Mouse (Mus musculus): ENCODE results near the gene Eme2. TPM values are rescaled to one million over a fixed set of nuclear protein-coding genes. Genes with fewer than 3 reads are reported as not detected.

Gene Eme2
- total RNA-seq, 2 experiments from 2014 or later, result 7.1 to 12.4 TPM

DNA sequence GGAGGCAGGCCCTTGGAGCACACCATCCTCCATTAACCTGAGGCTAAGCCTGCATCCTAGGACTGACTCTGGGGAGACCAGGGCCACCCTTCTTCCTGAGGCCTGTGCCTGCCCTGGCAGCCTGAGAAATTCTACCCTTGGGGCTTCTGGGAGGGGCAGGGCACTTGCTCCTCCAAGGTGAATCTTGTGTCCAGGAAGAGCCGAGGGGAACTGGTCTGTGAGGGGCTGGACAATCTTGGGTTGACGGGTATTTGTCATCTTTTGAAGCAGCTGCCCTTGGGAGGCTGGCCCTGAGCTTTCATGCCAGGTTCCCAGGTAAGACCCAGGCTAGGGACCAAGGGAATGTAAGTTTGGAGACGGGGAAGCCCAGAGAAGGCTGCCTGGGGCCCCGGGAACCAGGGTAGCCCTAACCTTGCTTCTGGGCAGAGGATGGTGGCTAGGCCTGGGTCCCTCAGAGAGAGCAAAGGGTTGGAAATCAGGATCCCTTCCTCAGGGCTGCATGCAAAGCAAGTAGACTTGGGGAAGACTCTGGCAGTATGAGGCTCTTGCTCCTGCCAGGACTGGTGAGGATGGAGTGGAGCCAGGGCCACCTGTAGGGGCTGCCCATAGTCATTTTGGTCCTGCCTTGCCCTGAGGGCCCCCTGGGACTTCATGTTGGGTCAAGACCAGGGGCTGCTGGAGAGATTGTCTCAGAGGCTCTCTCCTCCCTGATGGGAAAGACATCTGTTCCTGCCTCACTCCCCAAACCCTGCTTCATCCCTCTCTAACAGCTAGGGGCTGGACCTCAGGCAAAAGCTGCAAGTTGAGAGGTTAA is 3.4 kb upstream of the Eme2 start:
- ATAC-seq (replicated peaks; ENCODE audit: low FRiP score, poor library complexity, severe bottlenecking), result no peak

GRCm38 (mm10) chr17:24897600-24897999 is 2.7 kb upstream of the Eme2 start:
- no peak for ATAC-seq (replicated peaks; ENCODE audit: low FRiP score, poor library complexity, severe bottlenecking)

DNA sequence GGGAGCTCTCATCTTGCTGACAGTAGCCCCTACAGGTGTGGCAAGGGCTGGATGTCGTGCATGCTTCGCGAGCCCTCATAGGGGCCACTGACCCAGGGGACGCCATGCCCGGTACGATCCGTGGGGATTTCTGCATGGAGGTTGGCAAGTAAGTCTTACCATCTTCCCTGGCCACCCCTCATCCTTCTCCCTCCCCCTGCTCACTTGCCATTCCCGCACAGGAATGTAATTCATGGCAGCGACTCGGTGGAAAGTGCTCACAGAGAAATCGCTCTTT is 2.0 kb upstream of the Eme2 start:
- ATAC-seq (replicated peaks; ENCODE audit: low FRiP score, poor library complexity, severe bottlenecking), result no peak

DNA sequence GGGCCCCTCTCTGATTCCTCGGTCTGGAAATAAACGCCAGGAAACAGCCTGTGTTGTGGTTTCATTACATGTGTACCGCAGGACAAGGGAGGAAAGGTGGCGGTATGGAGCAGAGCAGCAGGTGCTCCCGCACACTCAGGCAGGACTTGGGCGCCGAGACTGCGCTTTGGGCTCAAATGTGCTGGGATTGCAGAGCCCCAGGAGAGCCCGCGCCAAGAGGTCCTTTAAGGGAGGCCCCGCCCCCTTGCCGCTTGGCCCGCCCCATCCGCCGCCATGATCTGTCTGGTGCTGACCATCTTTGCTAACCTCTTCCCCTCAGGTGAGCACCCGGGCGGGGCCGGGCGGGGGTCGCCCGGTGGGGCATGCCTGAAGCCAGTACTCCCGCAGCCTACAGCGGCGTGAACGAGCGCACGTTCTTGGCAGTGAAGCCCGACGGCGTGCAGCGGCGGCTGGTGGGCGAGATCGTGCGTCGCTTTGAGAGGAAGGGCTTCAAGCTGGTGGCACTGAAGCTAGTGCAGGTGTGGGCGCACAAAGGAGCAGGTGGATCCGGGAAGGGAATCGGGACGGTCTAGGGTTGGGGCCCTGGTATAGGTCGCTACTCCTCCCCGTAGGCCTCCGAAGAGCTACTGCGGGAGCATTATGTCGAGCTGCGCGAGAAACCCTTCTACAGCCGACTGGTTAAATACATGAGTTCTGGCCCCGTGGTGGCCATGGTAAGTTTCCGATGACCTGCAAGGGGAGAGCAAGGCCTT is 1.5 kb upstream of the Eme2 start, which contains the start of gene Nme3:
TSS of gene Nme3 (plus strand) at position 260 of the 752 bp plus-strand sequence.
- peak; percentile 56 for ATAC-seq (replicated peaks; ENCODE audit: low FRiP score, poor library complexity, severe bottlenecking)

- peak; percentile 10; the same call in 1 of the 2 replicates for ATAC-seq (replicated peaks; ENCODE audit: low FRiP score, poor library complexity, severe bottlenecking)
Observed at GRCm38 (mm10) chr17:24895571-24896240, 819 bp upstream of the Eme2 start.

GRCm38 (mm10) chr17:24894061-24894994 is 559 bp downstream of the Eme2 start:
- peak; percentile 29 for ATAC-seq (replicated peaks; ENCODE audit: low FRiP score, poor library complexity, severe bottlenecking)

- no peak for ATAC-seq (replicated peaks; ENCODE audit: low FRiP score, poor library complexity, severe bottlenecking)
Observed at GRCm38 (mm10) chr17:24893276-24893675, 1.6 kb downstream of the Eme2 start.

GRCm38 (mm10) chr17:24892785-24893184 is 2.1 kb downstream of the Eme2 start:
- no peak for ATAC-seq (replicated peaks; ENCODE audit: low FRiP score, poor library complexity, severe bottlenecking)

GRCm38 (mm10) chr17:24891321-24891720 is 3.6 kb downstream of the Eme2 start:
- ATAC-seq (replicated peaks; ENCODE audit: low FRiP score, poor library complexity, severe bottlenecking), result no peak

- no peak for ATAC-seq (replicated peaks; ENCODE audit: low FRiP score, poor library complexity, severe bottlenecking)
Observed at GRCm38 (mm10) chr17:24890151-24891092, 4.5 kb downstream of the Eme2 start.

DNA sequence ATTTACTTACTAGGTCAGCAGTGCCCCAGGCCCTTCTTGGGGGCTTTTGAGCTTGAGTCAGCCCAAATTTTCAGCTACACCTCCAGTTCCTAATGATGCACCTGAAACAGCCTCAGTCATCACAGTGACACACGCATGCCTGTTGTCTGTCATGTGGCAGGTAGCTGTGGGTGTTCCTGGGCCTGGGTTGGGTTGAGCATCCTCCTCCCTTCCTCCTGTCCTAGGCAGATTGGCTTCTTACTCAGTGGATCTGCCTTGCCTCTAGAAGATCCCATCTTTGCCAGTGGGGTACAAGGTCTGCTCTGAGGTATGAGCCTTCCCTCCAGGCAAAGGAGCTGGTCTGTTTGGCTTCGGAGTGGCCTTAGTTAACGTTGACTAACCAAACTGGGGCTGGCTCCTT is 6.0 kb downstream of the Eme2 start:
- ATAC-seq (replicated peaks; ENCODE audit: low FRiP score, poor library complexity, severe bottlenecking), result no peak

GRCm38 (mm10) chr17:24887291-24888080 is 7.4 kb downstream of the Eme2 start:
- ATAC-seq (replicated peaks; ENCODE audit: low FRiP score, poor library complexity, severe bottlenecking), result peak; percentile 16

GRCm38 (mm10) chr17:24886932-24887271 is 8.0 kb downstream of the Eme2 start:
- peak; percentile 34 for ATAC-seq (replicated peaks; ENCODE audit: low FRiP score, poor library complexity, severe bottlenecking)

GRCm38 (mm10) chr17:24886134-24886931 is 8.6 kb downstream of the Eme2 start, which contains the start of the genes Nubp2 and Spsb3:
Gene Nubp2 (minus strand): TSS chr17:24886349.
Gene Spsb3 (plus strand): TSS chr17:24886643.
- peak; percentile 88 for ATAC-seq (replicated peaks; ENCODE audit: low FRiP score, poor library complexity, severe bottlenecking)

DNA sequence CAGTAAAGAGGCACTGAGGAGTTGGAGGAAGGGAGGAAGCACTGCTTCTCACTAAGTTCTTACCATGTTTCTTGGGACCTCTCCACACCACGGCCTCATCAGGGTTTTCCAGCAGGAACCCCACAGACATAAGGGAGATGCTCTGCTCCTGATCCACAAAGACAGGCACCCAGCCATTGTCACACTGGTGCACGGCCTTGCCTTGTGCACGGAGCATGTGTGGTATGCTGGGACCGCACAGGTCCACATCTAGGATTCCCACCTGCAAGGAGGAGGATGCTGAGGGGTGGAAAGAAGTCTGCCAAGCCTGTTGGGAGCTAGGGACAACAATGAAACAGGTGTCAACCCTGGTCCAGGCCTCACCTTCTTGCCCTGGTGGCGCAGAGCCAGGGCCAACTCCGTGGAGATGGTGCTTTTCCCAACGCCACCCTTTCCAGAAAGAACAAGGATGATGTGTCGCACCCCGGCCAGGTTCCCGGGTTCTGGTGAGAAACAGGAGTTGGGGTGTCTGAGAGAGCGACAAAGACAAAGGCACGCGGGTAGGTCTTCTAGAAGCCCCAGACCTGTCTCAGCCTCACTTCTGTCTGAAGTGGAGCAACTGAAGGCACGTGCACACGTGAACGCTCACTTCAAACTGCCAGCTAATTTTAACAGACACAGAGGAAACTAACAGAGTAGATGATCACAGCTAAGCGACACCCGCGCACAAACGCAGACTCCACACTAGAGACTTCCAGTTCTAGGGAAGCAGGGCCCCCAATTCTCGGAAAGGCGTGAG is 9.3 kb downstream of the Eme2 start:
- no peak for ATAC-seq (replicated peaks; ENCODE audit: low FRiP score, poor library complexity, severe bottlenecking)

DNA sequence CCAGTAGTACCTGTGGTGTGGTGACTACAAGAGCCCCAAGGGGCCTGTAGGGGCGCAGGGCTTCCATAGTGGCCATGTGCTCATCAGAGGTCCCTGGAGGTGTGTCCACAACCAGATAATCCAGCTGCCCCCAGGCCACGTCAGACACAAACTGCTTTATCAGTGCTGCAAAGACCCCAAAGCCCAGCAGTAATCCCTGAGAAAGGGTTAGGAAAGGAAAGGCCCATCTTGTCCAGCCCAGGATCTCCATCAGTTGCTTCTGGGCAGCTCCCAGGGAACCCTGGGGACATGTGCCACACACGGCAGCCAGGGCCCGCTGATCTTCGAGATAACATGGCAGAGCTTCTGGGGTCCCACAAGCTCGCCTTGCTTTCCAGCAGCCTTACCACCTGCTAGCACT is 10.5 kb downstream of the Eme2 start:
- ATAC-seq (replicated peaks; ENCODE audit: low FRiP score, poor library complexity, severe bottlenecking), result no peak

Data from erythroblast, adult 5-6 weeks (primary cell).